Mouse (Mus musculus) adrenal gland, postnatal 36 days (tissue): ENCODE results near the gene Prr11. TPM values are rescaled to one million over a fixed set of nuclear protein-coding genes. Genes with fewer than 3 reads are reported as not detected.
"Not testable (repeated sequence)": the region's sequence is repeated elsewhere in the genome, so short reads cannot be mapped to it uniquely, and the experiment has no call there.

ENCODE experiments used
- DNase-seq, 2 experiments: peaks; one replicate each; pipeline ENCODE4 v3.0.0; 2021; ENCODE audit warnings: mixed read lengths in 1 of 2
- microRNA-seq: library from miRNA; unstranded; fragments of <30 nt; microRNA quantifications from one replicate; pipeline ENCODE4 v1.2.0, GENCODE M21; 2021
- total RNA-seq, 2 experiments: library from RNA; stranded (reverse); gene quantifications; 2 replicates each; pipeline ENCODE4 v1.2.3; 2021

Prr11 gene
- total RNA-seq, 2 experiments from 2014 or later: 1.3 to 1.8 TPM

GRCm38 (mm10) chr11:87048900-87049299 lies 59.6 kb downstream of the Prr11 start:
- DNase-seq: not testable (repeated sequence)

- no peak for DNase-seq
Observed at GRCm38 (mm10) chr11:87046968-87047367, 61.5 kb downstream of the Prr11 start.

- DNase-seq: no peak
Observed at GRCm38 (mm10) chr11:87043052-87043451, 65.5 kb downstream of the Prr11 start.

GRCm38 (mm10) chr11:87039307-87039963 lies 69.1 kb downstream of the Prr11 start:
- DNase-seq: peak; percentile 62 to 75

Small RNA genes lying within 50 kb of the gene (microRNA-seq; reads per million reads assigned to microRNA genes)
- 794 reads per million, percentile 76 among the genes with 10 or more reads in this experiment for gene Mir301

Other genes with a start within 250 kb of the Prr11 start
- gene Ypel2, start 115.0 kb downstream of the Prr11 start, total RNA-seq: 10 to 100 TPM; 12.2 to 39.6 TPM
- 1 to 10 TPM; 4.2 to 4.5 TPM for gene Gdpd1, start 34.6 kb downstream of the Prr11 start, total RNA-seq
- gene Smg8, start 21.9 kb downstream of the Prr11 start, total RNA-seq: 10 to 100 TPM; 19.5 to 19.6 TPM
- gene Ska2, start 526 bp upstream of the Prr11 start, total RNA-seq: 1 to 10 TPM; 7.5 to 7.6 TPM
- gene Trim37, start 18.4 kb upstream of the Prr11 start, total RNA-seq: 10 to 100 TPM; 16.4 to 18.5 TPM